Mouse (Mus musculus) lung, adult 2 months (tissue): ENCODE results near the gene Timm13.

Source experiments
- CTCF ChIP-seq: fragments of 200-500 bp; IDR thresholded peaks from 2 replicates; pipeline ENCODE4 v1.5.1; 2011; ENCODE audit warnings: mild to moderate bottlenecking, low read length, control low read depth; ENCODE audit not compliant: insufficient read depth
- POLR2A ChIP-seq: fragments of 200-500 bp; IDR thresholded peaks from 2 replicates; pipeline ENCODE4 v1.6.1; 2011; ENCODE audit warnings: low read depth, mild to moderate bottlenecking, control low read depth, low read length, borderline replicate concordance; ENCODE audit errors: extremely low read depth

- peak; percentile 9; the same call in 1 of the 2 replicates for TF ChIP-seq POLR2A
- TF ChIP-seq CTCF = no peak
These were observed 40.2 kb upstream of the Timm13 start for GRCm38 (mm10) chr10:80940988-80941347.
